Mouse (Mus musculus) embryonic facial prominence, embryonic 15.5 days (tissue): ENCODE results near the gene Spty2d1. TPM values are rescaled to one million over a fixed set of nuclear protein-coding genes. Genes with fewer than 3 reads are reported as not detected.

Experiments used
- ATAC-seq: fragments of 200-750 bp; cut with Nextera tagmentation; 2 replicates; pipeline ENCODE4 v1.8.0; 2017; ENCODE audit warnings: low read depth, moderate TSS enrichment; ENCODE audit not compliant: insufficient number of reproducible peaks, low FRiP score, low TSS enrichment
- H3K27ac ChIP-seq: fragments of 300-500 bp; sonication (generic); replicated peaks from 2 replicates; pipeline ENCODE4 v1.5.1; 2015; ENCODE audit warnings: mild to moderate bottlenecking, inconsistent platforms
- H3K27me3 ChIP-seq: fragments of 300-500 bp; sonication (generic); 2 replicates; pipeline ENCODE4 v1.6.1; 2015; ENCODE audit warnings: inconsistent platforms
- H3K36me3 ChIP-seq: fragments of 300-500 bp; sonication (generic); 2 replicates; pipeline ENCODE4 v1.6.1; 2015; ENCODE audit warnings: mild to moderate bottlenecking, inconsistent platforms
- H3K4me1 ChIP-seq: fragments of 300-500 bp; sonication (generic); 2 replicates; pipeline ENCODE4 v1.6.1; 2015; ENCODE audit warnings: inconsistent platforms
- H3K4me2 ChIP-seq: fragments of 300-500 bp; sonication (generic); replicated peaks from 2 replicates; pipeline ENCODE4 v1.6.1; 2015; ENCODE audit warnings: mild to moderate bottlenecking, inconsistent platforms
- H3K4me3 ChIP-seq: fragments of 300-500 bp; sonication (generic); replicated peaks from 2 replicates; pipeline ENCODE4 v1.5.1; 2015; ENCODE audit warnings: mild to moderate bottlenecking, inconsistent platforms
- H3K9ac ChIP-seq: fragments of 300-500 bp; sonication (generic); 2 replicates; pipeline ENCODE4 v1.6.1; 2015; ENCODE audit warnings: inconsistent platforms
- H3K9me3 ChIP-seq: fragments of 300-500 bp; sonication (generic); replicated peaks from 2 replicates; pipeline ENCODE4 v1.6.1; 2016; ENCODE audit warnings: inconsistent platforms
- WGBS: fragments of 180-500 bp; shearing (Covaris S2); methylation state at CpG from one replicate; pipeline ENCODE4 v1.1.7; 2015; 5-methylcytosine and 5-hydroxymethylcytosine counted together
- polyA plus RNA-seq: library from polyadenylated mRNA; unstranded; fragments of >200 nt; fragmentation: Nextera tagmentation; extraction: Ambion mirVana; gene quantifications from 2 replicates; pipeline ENCODE4 v1.2.1, GENCODE M21; 2015

Spty2d1 gene
- polyA plus RNA-seq, 1 experiment from 2014 or later: 21.3 TPM

DNA sequence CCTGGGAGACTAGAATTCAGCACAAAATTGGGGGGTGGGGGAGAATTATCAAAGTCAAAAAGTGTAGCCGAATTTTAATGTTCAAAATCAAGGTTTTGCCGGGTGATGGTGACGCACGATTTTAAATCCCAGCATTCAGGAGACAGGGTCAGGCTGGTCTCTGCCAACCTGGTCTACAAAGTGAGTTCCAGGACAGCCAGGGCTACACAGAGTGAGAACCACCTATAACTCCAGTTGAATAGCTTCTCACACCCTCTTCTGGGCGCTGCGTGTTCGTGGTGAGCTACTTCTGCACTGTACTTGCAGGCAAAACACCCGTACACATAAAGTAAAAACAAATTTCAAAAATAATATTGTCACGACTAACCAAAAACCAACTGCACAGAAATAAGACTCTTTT lies 49.4 kb downstream of the Spty2d1 start:
- Histone ChIP-seq H3K4me2 (peak overlapping the region; percentile 79), H3K27ac (no peak overlapping the region), H3K9ac (peak overlapping the region; percentile 54; the same call in 1 of the 2 replicates), H3K4me3 (peak overlapping the region; percentile 74), H3K27me3 (peaks cover 4% of the 10 kb centered on the region; the same call in 1 of the 2 replicates), H3K4me1 (peaks cover 20% of the 10 kb centered on the region), H3K36me3 (peaks cover 16% of the 10 kb centered on the region), H3K9me3 (no peaks in the 10 kb centered on the region)
- WGBS: 15% methylated on average over 9 of the region's 9 CpGs
- no peak for ATAC-seq

DNA sequence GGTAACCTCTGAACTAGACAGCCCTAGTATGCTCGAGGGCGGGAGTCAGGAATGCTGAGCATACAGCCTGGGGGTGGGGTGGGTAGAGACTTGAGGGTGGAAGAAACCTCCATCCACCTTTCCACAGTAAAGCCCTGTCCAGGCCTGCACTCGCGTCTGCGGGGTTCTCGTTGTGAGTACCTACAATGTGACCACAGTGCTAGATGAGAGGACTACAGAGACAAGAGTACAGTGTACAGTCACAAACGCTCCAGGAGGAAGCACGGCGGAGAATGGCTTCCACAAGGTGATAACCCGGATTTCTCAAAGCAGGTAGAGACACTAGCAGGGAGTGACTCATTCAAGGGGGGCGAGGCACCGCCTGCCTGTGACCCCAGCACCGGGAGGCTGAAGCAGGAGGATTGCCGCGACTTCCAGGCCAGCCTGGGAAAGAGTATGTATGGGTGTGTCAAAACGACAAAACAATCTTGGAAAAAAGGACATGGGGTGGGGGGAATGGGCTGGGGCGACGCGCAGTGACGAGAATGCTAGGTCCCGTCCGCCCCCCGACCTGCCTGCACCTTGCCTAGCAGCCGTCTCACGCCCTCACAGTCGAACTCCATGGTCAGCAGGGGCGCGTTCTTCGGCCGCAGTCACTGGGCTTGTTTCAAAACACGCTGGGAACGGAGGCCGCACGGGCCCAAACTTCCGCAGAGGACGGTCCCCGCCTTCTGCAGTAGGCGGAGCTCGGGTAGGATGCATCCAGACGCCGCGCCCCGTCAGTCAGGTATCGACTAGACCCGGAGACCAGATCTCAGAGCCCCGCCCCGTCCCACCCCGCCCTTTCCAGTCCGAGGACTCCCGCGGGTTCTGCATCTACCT lies 50.1 kb downstream of the Spty2d1 start, which contains the start of gene Uevld:
Gene Uevld, minus strand, starts transcription at position 697 of the 861 bp plus-strand sequence.
- peak; percentile 89 for ATAC-seq
- Histone ChIP-seq H3K9me3 (no peaks in the 10 kb centered on the region), H3K4me2 (peak within 1 kb of the TSS; percentile 79), H3K9ac (peak within 1 kb of the TSS; percentile 54), H3K4me1 (peaks cover 16% of the 10 kb centered on the region), H3K27me3 (peaks cover 4% of the 10 kb centered on the region; the same call in 1 of the 2 replicates), H3K27ac (0 out of 2 replicates have a peak within 1 kb of the TSS, but pooled peaks have one; percentile 30), H3K36me3 (peaks cover 24% of the 10 kb centered on the region), H3K4me3 (peak within 1 kb of the TSS; percentile 74)
- WGBS: 1% methylated on average over 51 of the region's 51 CpGs

Other genes starting within 250 kb of the Spty2d1 start
- 21.2 and 23.4 TPM in 2 replicates for gene Hps5, start 212.3 kb downstream of the Spty2d1 start, polyA plus RNA-seq
- 47.1 and 48.5 TPM in 2 replicates for gene Gtf2h1, start 212.3 kb downstream of the Spty2d1 start, polyA plus RNA-seq
- gene Ldha, start 166.9 kb downstream of the Spty2d1 start, polyA plus RNA-seq: 1,512 and 1,560 TPM in 2 replicates
- 0.35 TPM in 1 of 2 replicates, not detected in the other for gene Ldhc, start 147.2 kb downstream of the Spty2d1 start, polyA plus RNA-seq
- 175 and 193 TPM in 2 replicates for gene Tsg101, start 88.4 kb downstream of the Spty2d1 start, polyA plus RNA-seq
- gene Uevld, start 49.9 kb downstream of the Spty2d1 start, polyA plus RNA-seq: 9.8 and 10.7 TPM in 2 replicates
- not detected in 2 replicates for gene Gm9999, start 24.8 kb downstream of the Spty2d1 start, polyA plus RNA-seq
- 20.3 and 22.3 TPM in 2 replicates for gene Tmem86a, start 42.2 kb upstream of the Spty2d1 start, polyA plus RNA-seq
- 0.14 and 0.47 TPM in 2 replicates for gene Ptpn5, start 125.3 kb upstream of the Spty2d1 start, polyA plus RNA-seq
- not detected in 2 replicates for gene Mrgpra6, start 196.5 kb upstream of the Spty2d1 start, polyA plus RNA-seq
- gene Mrgpra9, start 244.4 kb upstream of the Spty2d1 start, polyA plus RNA-seq: not detected in 2 replicates